Mouse (Mus musculus): ENCODE data around the gene Rnf168.
"Not testable (repeated sequence)": the region's sequence is repeated elsewhere in the genome, so short reads cannot be mapped to it uniquely, and the experiment has no call there.

Gene Rnf168

DNA sequence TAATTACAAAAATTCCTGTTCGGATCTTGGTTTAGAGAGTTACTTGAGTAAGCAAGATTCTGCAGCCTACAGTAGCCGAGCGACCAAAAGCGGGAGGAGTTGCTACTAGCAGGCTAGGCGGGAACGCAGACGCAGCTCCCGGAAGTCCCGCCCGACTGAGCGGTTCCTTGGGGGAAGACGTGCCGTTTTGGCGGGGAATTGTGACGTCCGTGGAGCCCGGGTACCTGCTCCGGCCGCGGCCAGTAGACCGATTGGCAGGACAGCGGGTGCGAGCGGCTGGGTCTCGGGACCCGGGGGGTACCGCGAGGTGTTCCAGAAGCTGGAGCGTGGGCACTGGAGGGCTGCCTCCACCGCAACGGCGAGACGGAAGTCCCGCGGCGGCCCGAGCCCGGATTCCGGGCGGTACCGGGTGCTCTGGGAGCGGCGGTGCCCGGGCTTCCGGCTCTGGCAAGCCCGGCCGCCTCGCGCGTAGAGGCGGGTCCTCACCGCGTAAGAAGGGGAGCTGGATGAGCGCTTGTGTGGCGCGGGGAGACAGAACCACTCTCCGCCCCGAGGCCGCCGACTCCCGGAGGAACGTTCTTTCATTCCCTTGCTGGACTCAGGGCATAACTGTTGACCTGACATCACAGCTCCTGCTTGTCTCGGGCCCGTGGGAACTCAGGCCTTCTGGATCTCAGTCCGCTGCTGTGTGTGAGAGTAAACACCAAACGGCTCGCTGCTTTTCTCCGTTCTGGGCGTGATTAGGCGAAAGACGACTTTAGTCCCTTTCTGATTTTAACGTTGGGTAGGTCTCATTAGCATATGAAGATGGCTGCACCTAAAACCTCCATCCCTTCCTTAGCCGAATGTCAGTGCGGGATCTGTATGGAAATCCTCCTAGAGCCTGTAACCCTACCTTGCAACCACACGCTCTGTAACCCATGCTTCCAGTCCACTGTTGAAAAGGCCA, at the start of gene Rnf168:
Gene Rnf168, plus strand, starts transcription at position 152 of the 949 bp plus-strand sequence.
- DNase-seq, result peak; percentile 94 to 95

DNA sequence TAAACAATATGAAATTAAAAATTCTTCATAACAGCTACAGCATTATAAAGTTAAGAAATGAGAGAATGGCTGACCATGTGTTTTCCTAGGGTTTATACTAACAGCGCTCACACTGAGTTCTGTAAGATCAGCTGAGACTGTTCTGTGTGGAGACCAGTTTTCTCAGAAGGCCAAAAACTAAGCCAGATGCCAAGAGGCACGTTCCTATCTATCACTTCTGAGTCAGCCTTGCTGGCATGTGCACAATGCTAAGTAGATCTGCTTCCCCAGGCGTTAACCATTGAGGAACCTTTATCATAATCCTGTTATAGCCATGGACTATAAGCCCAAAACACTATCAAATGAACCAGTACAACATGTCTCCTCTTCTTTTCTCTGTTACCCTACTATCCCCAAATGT, 45.2 kb upstream of the Rnf168 start:
- DNase-seq, result not testable (repeated sequence)

GRCm38 (mm10) chr16:32237930-32238680, 39.2 kb upstream of the Rnf168 start:
- no peak for DNase-seq

- no peak for DNase-seq
These were observed 37.6 kb upstream of the Rnf168 start for GRCm38 (mm10) chr16:32239428-32240312.

DNA sequence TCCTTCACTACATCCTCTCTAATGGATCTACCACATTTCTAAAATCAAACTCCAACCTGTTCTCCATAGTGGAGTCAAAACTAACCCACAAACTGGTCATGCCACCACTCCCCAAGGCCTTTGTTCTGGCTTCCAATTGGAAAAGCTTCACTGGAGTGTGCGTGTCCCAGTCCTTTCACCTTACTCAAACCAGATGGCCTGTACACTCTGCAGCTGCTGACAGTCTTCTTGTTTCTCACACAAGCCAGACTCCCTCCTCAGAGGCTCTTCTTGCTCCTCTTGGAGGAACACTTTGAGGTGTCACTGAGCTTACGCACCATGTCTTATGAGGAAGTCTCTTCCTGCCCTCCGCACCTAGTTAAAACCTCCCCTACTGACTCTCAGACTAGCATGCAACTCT, 33.4 kb upstream of the Rnf168 start:
- no peak for DNase-seq

- DNase-seq, result peak in 1 of 2 experiments; percentile 80
These were observed 30.9 kb upstream of the Rnf168 start for GRCm38 (mm10) chr16:32246351-32246791.

GRCm38 (mm10) chr16:32246952-32247370, 30.3 kb upstream of the Rnf168 start, which contains the start of the genes Fbxo45 and Wdr53:
Gene Fbxo45 (minus strand): TSS chr16:32247158.
Gene Wdr53 (plus strand): TSS chr16:32247227.
- DNase-seq, result peak; percentile 98 to 99

DNA sequence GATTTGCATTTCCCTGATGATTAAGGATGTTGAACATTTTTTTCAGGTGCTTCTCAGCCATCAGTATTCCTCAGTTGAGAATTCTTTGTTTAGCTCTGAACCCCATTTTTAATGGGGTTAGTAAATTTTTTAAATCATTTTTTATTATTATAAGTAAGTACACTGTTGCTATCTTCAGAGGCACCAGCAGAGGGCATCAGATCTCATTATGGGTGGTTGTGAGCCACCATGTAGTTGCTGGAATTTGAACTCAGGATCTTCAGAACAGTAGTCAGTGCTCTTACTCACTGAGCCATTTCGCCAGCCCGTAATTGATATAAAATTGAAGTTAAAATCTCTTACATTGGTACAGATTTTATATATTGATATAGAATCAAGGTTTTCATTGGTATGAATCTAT, 13.0 kb upstream of the Rnf168 start:
- DNase-seq, result peak in 1 of 2 experiments; percentile 25

GRCm38 (mm10) chr16:32271291-32271690, 6.0 kb upstream of the Rnf168 start, which contains the start of gene Smco1:
Gene Smco1 (plus strand): TSS chr16:32271468.
- DNase-seq, result no peak

- peak in 1 of 2 experiments; percentile 35 for DNase-seq
These were observed 3.9 kb upstream of the Rnf168 start for GRCm38 (mm10) chr16:32273338-32273737.

- DNase-seq, result no peak
These were observed 2.2 kb upstream of the Rnf168 start for GRCm38 (mm10) chr16:32275041-32275440.

- no peak for DNase-seq
These were observed 1.4 kb upstream of the Rnf168 start for GRCm38 (mm10) chr16:32275830-32276229.

DNA sequence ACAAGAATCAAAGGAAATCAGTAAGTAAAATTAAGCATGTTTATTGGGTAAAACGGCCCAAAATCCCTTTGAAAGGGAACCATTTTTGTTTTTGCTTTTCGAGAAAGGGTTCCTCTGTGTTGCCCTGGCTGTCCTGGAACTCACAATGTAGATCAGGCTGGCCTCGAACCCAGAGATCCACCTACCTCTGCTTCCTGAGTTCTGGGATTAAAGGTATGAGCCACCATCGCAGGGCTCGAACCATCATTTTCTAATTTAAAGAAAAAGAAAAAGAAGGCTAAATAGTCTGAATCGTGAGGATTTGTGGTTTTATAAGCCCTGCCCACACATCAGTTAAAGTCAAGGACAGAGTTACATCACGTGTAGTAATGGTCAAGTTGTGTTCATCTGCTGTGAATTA, 1.1 kb downstream of the Rnf168 start:
- DNase-seq, result no peak

DNA sequence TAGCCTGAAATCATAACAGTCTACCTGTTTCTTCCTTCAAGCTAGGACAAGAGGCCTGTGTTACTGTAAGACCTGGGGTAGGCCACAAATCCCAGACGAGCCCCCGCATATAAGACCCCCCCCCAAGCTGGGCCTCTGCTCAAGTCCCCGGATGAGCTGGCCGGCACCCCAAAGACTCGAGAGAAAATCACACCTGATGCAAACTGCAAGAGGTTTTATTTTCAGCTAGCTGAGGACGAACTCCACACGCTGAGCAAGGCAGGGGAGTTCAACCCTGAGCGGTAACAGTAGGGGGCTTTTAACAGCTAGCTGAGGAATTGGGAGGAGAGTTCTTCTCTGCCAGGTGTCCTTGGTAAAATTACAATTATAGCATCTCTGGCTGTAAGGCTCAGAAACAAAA, 3.0 kb downstream of the Rnf168 start:
- DNase-seq, result peak in 1 of 2 experiments; percentile 5

DNA sequence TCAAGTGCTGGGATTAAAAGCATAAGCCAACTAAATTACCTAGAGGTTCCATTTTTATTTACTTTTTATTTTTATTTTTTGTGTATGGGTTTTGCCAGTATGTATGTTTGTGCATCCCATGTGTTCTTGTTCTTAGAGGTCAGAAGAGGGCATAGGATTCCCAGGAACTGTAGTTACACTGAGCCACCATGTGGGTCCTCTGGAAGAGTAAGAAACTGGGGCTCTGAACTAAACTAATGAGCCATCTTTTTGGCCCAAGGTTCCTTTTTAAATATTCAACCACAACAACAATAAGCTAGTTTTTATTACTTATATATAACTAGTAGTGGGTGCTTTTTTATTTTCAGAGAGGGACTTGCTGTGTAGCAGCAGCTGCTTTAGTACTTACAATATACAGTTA, 5.3 kb downstream of the Rnf168 start:
- DNase-seq, result no peak

DNA sequence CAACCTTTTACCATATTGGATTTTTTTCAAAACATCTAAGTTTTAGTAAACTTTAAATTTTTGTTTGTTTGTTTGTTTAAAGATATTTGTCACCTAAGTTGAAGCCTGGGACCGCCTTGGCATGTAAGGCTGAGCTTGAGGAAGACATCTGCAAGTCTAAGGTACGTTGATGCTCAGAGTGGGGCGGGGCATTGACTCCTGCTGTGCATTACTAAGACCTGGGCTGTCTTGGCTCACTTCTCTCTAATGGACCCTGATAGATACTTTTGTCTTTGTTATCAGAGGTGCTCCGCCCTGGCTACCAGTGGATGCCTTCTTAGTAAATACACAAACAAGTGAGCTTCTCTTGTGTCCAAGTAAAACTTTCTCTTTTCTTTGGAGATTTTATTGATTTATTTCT, 14.6 kb downstream of the Rnf168 start:
- no peak for DNase-seq

DNA sequence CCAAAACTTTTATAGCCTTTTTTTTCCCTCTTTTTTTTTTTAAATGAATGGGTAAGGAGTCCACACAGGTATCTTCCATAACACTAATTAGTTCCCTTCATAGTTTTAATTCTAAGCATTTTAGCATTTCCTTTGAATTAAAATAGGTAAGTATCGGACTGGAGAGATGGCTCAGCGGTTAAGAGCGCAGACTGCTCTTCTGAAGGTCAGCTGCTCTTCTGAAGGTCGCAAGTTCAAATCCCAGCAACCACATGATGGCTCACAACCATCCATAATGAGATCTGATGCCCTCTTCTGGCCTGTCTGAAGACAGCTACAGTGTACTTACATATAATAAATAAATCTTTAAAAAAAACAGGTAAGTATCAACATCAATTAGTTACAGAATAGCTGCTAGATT, 22.4 kb downstream of the Rnf168 start:
- not testable (repeated sequence) for DNase-seq

DNA sequence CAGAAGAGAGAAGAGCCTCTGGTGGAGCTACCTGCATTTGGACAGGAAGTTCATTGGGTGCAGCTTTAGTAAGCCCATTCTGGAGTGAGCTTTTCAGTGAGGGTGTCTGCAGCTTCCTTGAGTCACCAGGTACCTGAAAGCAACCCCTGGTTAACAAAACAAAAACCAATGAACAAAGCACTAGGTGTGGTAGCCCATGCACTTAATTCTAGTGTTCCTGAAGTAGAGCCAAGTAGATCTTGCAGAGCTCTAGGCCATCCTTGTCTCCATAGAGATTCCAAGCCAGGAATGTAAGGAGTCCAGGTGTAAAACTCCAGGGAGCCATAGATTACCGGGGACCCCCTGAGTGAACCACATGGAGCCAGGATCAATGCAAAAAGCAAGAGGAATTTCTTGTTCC, 25.8 kb downstream of the Rnf168 start:
- DNase-seq, result no peak

- DNase-seq, result no peak
These were observed 26.6 kb downstream of the Rnf168 start for GRCm38 (mm10) chr16:32303886-32304285.

DNA sequence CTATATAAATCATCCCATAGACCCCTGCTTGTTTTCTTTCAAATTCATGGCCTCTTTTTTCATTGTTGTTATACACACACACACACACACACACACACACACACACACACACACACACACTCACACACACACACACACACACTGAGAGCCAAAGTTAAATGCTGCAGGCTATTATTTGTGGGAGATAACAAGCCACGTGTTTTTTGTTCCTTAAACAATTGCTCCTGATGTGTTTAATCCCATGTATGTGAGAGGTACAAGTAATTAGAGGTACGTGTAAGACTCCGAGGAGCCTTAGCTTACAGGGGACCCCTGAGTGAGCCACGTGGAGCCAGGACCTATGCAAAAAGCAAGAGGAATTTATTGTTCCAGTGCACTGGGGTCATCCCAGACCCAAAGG, 34.7 kb downstream of the Rnf168 start:
- no peak for DNase-seq

DNA sequence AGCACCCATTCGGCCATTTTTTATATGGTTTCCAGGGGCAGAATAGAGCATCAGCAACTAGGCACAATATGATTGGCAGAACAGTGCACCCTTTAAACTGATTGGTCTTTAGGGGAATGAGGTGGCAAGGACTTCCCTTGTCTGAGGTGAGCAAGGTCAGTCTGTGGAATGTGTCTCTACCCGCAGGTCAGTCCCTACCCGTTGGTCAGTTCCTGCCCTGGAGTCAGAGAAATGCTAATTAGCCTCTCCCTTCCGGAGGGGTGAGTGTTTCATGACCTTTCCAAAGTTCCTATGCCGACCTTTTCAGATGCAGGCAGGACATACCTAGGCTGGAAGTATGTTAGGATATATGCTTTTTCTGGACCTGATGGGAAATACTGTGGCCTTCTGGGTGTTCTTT, 35.1 kb downstream of the Rnf168 start:
- DNase-seq, result no peak

- no peak for DNase-seq
These were observed 35.6 kb downstream of the Rnf168 start for GRCm38 (mm10) chr16:32312859-32313258.

Measured in cerebellum, postnatal 25 days (tissue).